ENCODE assay signal across 24 mouse cellular contexts in the genomic region with DNA sequence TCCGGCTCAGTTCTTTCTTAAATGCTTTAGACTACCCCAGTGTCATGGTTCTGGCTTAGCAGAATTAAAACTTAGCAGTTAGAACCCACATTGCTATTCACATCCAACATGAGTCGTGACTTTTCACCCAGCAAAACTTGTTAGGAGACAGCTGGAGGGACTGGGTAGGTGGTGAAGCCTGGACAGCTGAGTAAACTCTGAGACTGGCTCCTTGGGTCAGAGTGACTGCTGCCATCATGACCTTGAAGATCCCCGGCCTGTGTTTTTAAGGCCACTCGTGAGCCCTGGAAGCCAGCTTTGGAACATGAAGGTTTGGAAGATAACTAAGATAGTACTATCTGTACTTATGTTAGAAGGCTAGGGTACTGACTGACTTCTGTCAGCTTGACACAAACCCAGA. TPM values are rescaled to one million over a fixed set of nuclear protein-coding genes. Genes with fewer than 3 reads are reported as not detected.
A peak's percentile ranks its signal among the peaks of the same experiment; 100 is the strongest.
DNase-seq lines count a peak whose midpoint lies in the region; ATAC-seq and TF ChIP-seq lines count a peak whose summit lies in the region.
"Had no signal": no experiment of that assay in that cellular context is flagged by ENCODE, and none has a peak within 500 bp of the region (broad histone marks: within the 10 kb centered on the region; RNA-seq: fewer than 3 reads in every experiment).

No protein-coding gene starts in this region.

- H3K9ac ChIP-seq in forebrain, embryonic 12.5 days = no peak overlapping the region
- H3K9ac ChIP-seq: forebrain, postnatal 0 days; hindbrain, embryonic 14.5 days had no signal

- intact Hi-C loops in heart, postnatal 36 days (cut with DNase I) = no loop called here

- ATAC-seq in forebrain, embryonic 12.5 days (ENCODE audit: low FRiP score) = no peak
- ATAC-seq: forebrain, embryonic 14.5 days; forebrain, postnatal 0 days; hindbrain, postnatal 0 days; Patski had no signal

- no peaks in the 10 kb centered on the region for H3K27me3 ChIP-seq in kidney, adult 2 months (replicated peaks; ENCODE audit: control insufficient read depth, insufficient read depth, low read length)
- H3K27me3 ChIP-seq in forebrain, embryonic 12.5 days = no peaks in the 10 kb centered on the region
- H3K27me3 ChIP-seq: CH12.LX, Patski had no signal

- DNase-seq in heart, adult 11 months = peak; percentile 93
- DNase-seq in heart, postnatal 36 days = no peak
- DNase-seq in kidney, adult 2 months = peak; percentile 21
- no peak for DNase-seq in kidney, adult 18-20 months
- peak; percentile 53 for DNase-seq in ovary, adult 18-20 months (ENCODE audit: low spot score)
- DNase-seq in ovary, postnatal 10 days (ENCODE audit: low spot score) = no peak
- DNase-seq: adrenal gland, postnatal 10 days; adrenal gland, postnatal 36 days; cerebellum, adult 18-20 months; cerebellum, adult 9-10 months; cerebellum, postnatal 14 days; forebrain, postnatal 0 days; gastrocnemius, adult 2 months; gastrocnemius, postnatal 14 days had no signal

- no peaks in the 10 kb centered on the region for H3K36me3 ChIP-seq in kidney, adult 2 months (ENCODE audit: control insufficient read depth, insufficient read depth, low read length)
- no peaks in the 10 kb centered on the region for H3K36me3 ChIP-seq in forebrain, embryonic 12.5 days (replicated peaks)
- H3K36me3 ChIP-seq: forebrain, embryonic 10.5 days; G1E; heart, embryonic 10.5 days had no signal

- 76% methylated on average over 4 of the region's 4 CpGs for WGBS in kidney, adult 2 months
- 88% methylated on average over 4 of the region's 4 CpGs for WGBS in forebrain, embryonic 12.5 days

- no peak overlapping the region for H3K4me3 ChIP-seq in kidney, adult 2 months (ENCODE audit: insufficient read depth, low read depth, low read length)
- no peak overlapping the region for H3K4me3 ChIP-seq in forebrain, embryonic 12.5 days (replicated peaks)
- H3K4me3 ChIP-seq: forebrain, embryonic 10.5 days; gastrocnemius, adult 2 months; heart, adult 2 months; heart, embryonic 10.5 days had no signal

- no peaks in the 10 kb centered on the region for H3K9me3 ChIP-seq in forebrain, embryonic 12.5 days
- H3K9me3 ChIP-seq: forebrain, embryonic 10.5 days; G1E; heart, embryonic 10.5 days had no signal

- peaks cover 9% of the 10 kb centered on the region; the same call in 1 of the 2 replicates for H3K4me1 ChIP-seq in kidney, adult 2 months (ENCODE audit: control insufficient read depth, insufficient read depth, low read length)
- H3K4me1 ChIP-seq in forebrain, embryonic 12.5 days = no peaks in the 10 kb centered on the region; the same call in 1 of the 2 replicates
- H3K4me1 ChIP-seq: heart, embryonic 10.5 days had no signal

- H3K27ac ChIP-seq in kidney, adult 2 months (ENCODE audit: insufficient read depth, low read depth, low read length) = no peak overlapping the region
- no peak overlapping the region for H3K27ac ChIP-seq in forebrain, embryonic 12.5 days
- H3K27ac ChIP-seq: gastrocnemius, adult 2 months; heart, adult 2 months; heart, embryonic 10.5 days; hindbrain, embryonic 14.5 days; hindbrain, postnatal 0 days had no signal

- no peak for TF ChIP-seq POLR2A in kidney, adult 2 months (IDR thresholded peaks at IDR 0.05; ENCODE audit: low read depth, low read length)

- no peak overlapping the region for H3K4me2 ChIP-seq in forebrain, embryonic 12.5 days
- H3K4me2 ChIP-seq: hindbrain, embryonic 14.5 days had no signal

- no peak for TF ChIP-seq CTCF in kidney, adult 2 months (conservative IDR thresholded peaks at IDR 0.05; ENCODE audit: insufficient read depth, insufficient read length, low read depth, low read length)

RNA-seq across cellular contexts. Expression of a gene that starts 35.4 kb away (rescaled TPM):
- 100 to 1,000 TPM; 138 TPM for total RNA-seq in heart, postnatal 36 days (2021)
- 87.0 and 89.3 TPM in 2 replicates for polyA plus RNA-seq in kidney, adult 2 months (2012; rRNA removed)
- polyA plus RNA-seq in forebrain, embryonic 12.5 days (2016; fragmentation: Nextera tagmentation; extraction: Ambion mirVana) = 0.97 and 1.2 TPM in 2 replicates
- total RNA-seq: CH12.LX had no signal
- polyA plus RNA-seq: G1E had no signal

Comparison
In these comparisons a context has a peak if more than half of its experiments do, and no peak if none do; other contexts are left out.
1. DNase-seq: peak in heart, adult 11 months (single experiment), kidney, adult 2 months (single experiment) and ovary, adult 18-20 months (single experiment); none in heart, postnatal 36 days (0 of 2), kidney, adult 18-20 months (single experiment) and ovary, postnatal 10 days (single experiment).
2. RNA of a gene that starts 35.4 kb away (polyA plus RNA-seq): 87.0 to 89.3 TPM in kidney, adult 2 months; 0.97 to 1.2 TPM in forebrain, embryonic 12.5 days; every median in the first group is over 10 times any median in the second.